13 mouse cellular contexts compared by ENCODE assay signal in genomic region chr10:42108294-42109014, GRCm38 (mm10).
A peak's percentile ranks its signal among the peaks of the same experiment; 100 is the strongest.
DNase-seq lines count a peak whose midpoint lies in the region; ATAC-seq lines count a peak whose summit lies in the region.
"Had no signal": no experiment of that assay in that cellular context is flagged by ENCODE, and none has a peak within 500 bp of the region (broad histone marks: within the 10 kb centered on the region; RNA-seq: fewer than 3 reads in every experiment).

No protein-coding gene starts in this region.

- no peak overlapping the region for H3K27ac ChIP-seq in lung, embryonic 16.5 days (ENCODE audit: low read length)
- peak overlapping the region; percentile 80 for H3K27ac ChIP-seq in limb, embryonic 10.5 days
- H3K27ac ChIP-seq: midbrain, embryonic 12.5 days had no signal

- no peak overlapping the region for H3K4me3 ChIP-seq in lung, embryonic 16.5 days (ENCODE audit: low read length)
- H3K4me3 ChIP-seq in limb, embryonic 10.5 days: no peak overlapping the region
- H3K4me3 ChIP-seq: erythroblast, embryonic 14.5 days; midbrain, embryonic 12.5 days had no signal

- H3K9ac ChIP-seq in lung, embryonic 16.5 days (ENCODE audit: low read length): no peak overlapping the region
- H3K9ac ChIP-seq: midbrain, embryonic 12.5 days had no signal

- peaks cover 5% of the 10 kb centered on the region for H3K9me3 ChIP-seq in lung, embryonic 16.5 days (ENCODE audit: control insufficient read depth, low read length)
- no peaks in the 10 kb centered on the region for H3K9me3 ChIP-seq in limb, embryonic 10.5 days (replicated peaks)
- H3K9me3 ChIP-seq: midbrain, embryonic 12.5 days had no signal

- 53% methylated on average over 8 of the region's 8 CpGs for WGBS in lung, embryonic 16.5 days
- WGBS in limb, embryonic 10.5 days: 47% methylated on average over 8 of the region's 8 CpGs

- no peaks in the 10 kb centered on the region for H3K36me3 ChIP-seq in lung, embryonic 16.5 days (ENCODE audit: control insufficient read depth, insufficient read depth, low read length)
- no peaks in the 10 kb centered on the region for H3K36me3 ChIP-seq in limb, embryonic 10.5 days
- H3K36me3 ChIP-seq: midbrain, embryonic 12.5 days had no signal

- ATAC-seq in lung, embryonic 16.5 days (ENCODE audit: low read depth): peak; percentile 23; the same call in 1 of the 2 replicates

- H3K4me1 ChIP-seq in lung, embryonic 16.5 days (replicated peaks; ENCODE audit: control insufficient read depth, insufficient read depth, low read length): no peaks in the 10 kb centered on the region
- H3K4me1 ChIP-seq in limb, embryonic 10.5 days: peaks cover 31% of the 10 kb centered on the region

- H3K27me3 ChIP-seq in lung, embryonic 16.5 days (ENCODE audit: control insufficient read depth, insufficient read depth, low read depth, low read length): no peaks in the 10 kb centered on the region
- no peaks in the 10 kb centered on the region for H3K27me3 ChIP-seq in limb, embryonic 10.5 days (ENCODE audit: low read depth, poor library complexity, severe bottlenecking)

- peak; percentile 54 to 81 for DNase-seq in adrenal gland, adult (ENCODE audit: inconsistent age in 2 of 2, low spot score in 1 of 2)
- DNase-seq in adrenal gland, adult 18-20 months (ENCODE audit: low spot score in 2 of 2): no peak
- no peak for DNase-seq in lung, postnatal 10 days
- peak; percentile 79 for DNase-seq in kidney, adult 11 months
- no peak for DNase-seq in limb, embryonic 10.5 days (ENCODE audit: low spot score)
- DNase-seq in gastrocnemius, adult 18-20 months (ENCODE audit: low spot score): no peak
- no peak for DNase-seq in layer of hippocampus, adult 9-10 months (ENCODE audit: low spot score)
- DNase-seq: cerebellum, adult 9-11 months; gastrocnemius, postnatal 25 days; lung, adult 2 months had no signal

- no peak overlapping the region for H3K4me2 ChIP-seq in lung, embryonic 16.5 days (ENCODE audit: low read depth, low read length)
- H3K4me2 ChIP-seq: midbrain, embryonic 12.5 days had no signal

Comparison
In these comparisons a context has a peak if more than half of its experiments do, and no peak if none do; other contexts are left out.
1. DNase-seq: peak in adrenal gland, adult (2 of 2) and kidney, adult 11 months (single experiment); none in adrenal gland, adult 18-20 months (0 of 2), lung, postnatal 10 days (single experiment), limb, embryonic 10.5 days (single experiment), gastrocnemius, adult 18-20 months (single experiment) and layer of hippocampus, adult 9-10 months (single experiment).